Mouse (Mus musculus) ES-Bruce4 (cell line): ENCODE results near the gene Mpv17. TPM values are rescaled to one million over a fixed set of nuclear protein-coding genes. Genes with fewer than 3 reads are reported as not detected.

Experiments
- H3K27ac ChIP-seq: 2 replicates; pipeline ENCODE4 v1.5.1; 2012; ENCODE audit warnings: low read length, inconsistent platforms; ENCODE audit not compliant: insufficient read depth
- H3K27me3 ChIP-seq: 2 replicates; pipeline ENCODE4 v1.6.1; 2012; ENCODE audit warnings: mild to moderate bottlenecking, low read length, inconsistent platforms; ENCODE audit not compliant: control insufficient read depth, poor library complexity, insufficient read depth, severe bottlenecking
- H3K36me3 ChIP-seq: 2 replicates; pipeline ENCODE4 v1.6.1; 2012; ENCODE audit warnings: inconsistent platforms, mild to moderate bottlenecking, low read length, moderate library complexity; ENCODE audit not compliant: control insufficient read depth, poor library complexity, insufficient read depth, severe bottlenecking
- H3K4me1 ChIP-seq: one replicate; pipeline ENCODE4 v1.8.1; 2011; ENCODE audit warnings: low read length; ENCODE audit not compliant: control insufficient read depth, insufficient read depth
- H3K4me3 ChIP-seq: 2 replicates; pipeline ENCODE4 v1.5.1; 2011; ENCODE audit warnings: low read depth, mild to moderate bottlenecking, low read length
- H3K9ac ChIP-seq: 2 replicates; pipeline ENCODE4 v1.6.1; 2012; ENCODE audit warnings: low read depth, mild to moderate bottlenecking, inconsistent platforms; ENCODE audit not compliant: poor library complexity, severe bottlenecking
- H3K9me3 ChIP-seq: replicated peaks from 2 replicates; pipeline ENCODE4 v1.6.1; 2012; ENCODE audit warnings: mild to moderate bottlenecking, low read length, inconsistent platforms; ENCODE audit not compliant: control insufficient read depth, poor library complexity, insufficient read depth, severe bottlenecking
- CTCF ChIP-seq: IDR thresholded peaks from one replicate; pipeline ENCODE4 v1.8.1; 2011; ENCODE audit warnings: low read depth, low read length
- EP300 ChIP-seq: IDR thresholded peaks from 2 replicates; pipeline ENCODE4 v1.6.1; 2011; ENCODE audit warnings: low read depth, low read length; ENCODE audit not compliant: insufficient read depth
- POLR2A ChIP-seq: IDR thresholded peaks from one replicate; pipeline ENCODE4 v1.8.1; 2011; ENCODE audit warnings: low read length; ENCODE audit not compliant: insufficient read depth
- polyA plus RNA-seq: library from polyadenylated mRNA; stranded (reverse); fragments of >200 nt; gene quantifications from 2 replicates; pipeline ENCODE4 v1.2.4, GENCODE M21; 2011; ENCODE audit warnings: low read depth; ENCODE audit not compliant: missing spikeins, insufficient read depth, insufficient read length

Mpv17 gene
- polyA plus RNA-seq, 1 experiment: 58.1 TPM

- H3K4me1 ChIP-seq: no peaks in the 10 kb centered on the region
- H3K27ac ChIP-seq: no peak overlapping the region
- peaks cover 4% of the 10 kb centered on the region; the same call in 1 of the 2 replicates for H3K36me3 ChIP-seq
- H3K9me3 ChIP-seq: no peaks in the 10 kb centered on the region
- H3K4me3 ChIP-seq: no peak overlapping the region
- H3K9ac ChIP-seq: no peak overlapping the region
- no peak for TF ChIP-seq EP300
- no peak for TF ChIP-seq CTCF
- TF ChIP-seq POLR2A: no peak
- no peaks in the 10 kb centered on the region for H3K27me3 ChIP-seq
These were observed 34.3 kb upstream of the Mpv17 start for GRCm38 (mm10) chr5:31188223-31188840.

GRCm38 (mm10) chr5:31183678-31184077 lies 29.6 kb upstream of the Mpv17 start:
- H3K4me1 ChIP-seq: no peaks in the 10 kb centered on the region
- H3K27ac ChIP-seq: no peak overlapping the region
- TF ChIP-seq EP300 (no peak), POLR2A (no peak), CTCF (no peak)
- no peaks in the 10 kb centered on the region for H3K9me3 ChIP-seq
- H3K4me3 ChIP-seq: no peak overlapping the region
- no peaks in the 10 kb centered on the region for H3K27me3 ChIP-seq
- no peak overlapping the region for H3K9ac ChIP-seq
- H3K36me3 ChIP-seq: peaks cover 4% of the 10 kb centered on the region; the same call in 1 of the 2 replicates

GRCm38 (mm10) chr5:31181183-31181770 lies 27.2 kb upstream of the Mpv17 start:
- Histone ChIP-seq H3K27me3 (no peaks in the 10 kb centered on the region), H3K4me1 (no peaks in the 10 kb centered on the region), H3K9me3 (no peaks in the 10 kb centered on the region), H3K27ac (no peak overlapping the region), H3K9ac (peak overlapping the region; percentile 18; the same call in 1 of the 2 replicates), H3K4me3 (no peak overlapping the region), H3K36me3 (no peaks in the 10 kb centered on the region)
- no peak for TF ChIP-seq POLR2A
- no peak for TF ChIP-seq EP300
- TF ChIP-seq CTCF: no peak

- H3K4me1 ChIP-seq: no peaks in the 10 kb centered on the region
These were observed 25.9 kb upstream of the Mpv17 start, which contains the start of the genes Gm29609 and Gtf3c2 for GRCm38 (mm10) chr5:31179766-31180630. Gene Gm29609, minus strand, starts transcription at chr5:31179911. Gene Gtf3c2, minus strand, starts transcription at chr5:31180144.

GRCm38 (mm10) chr5:31179301-31179765 lies 25.3 kb upstream of the Mpv17 start:
- peak overlapping the region; percentile 98 for H3K4me3 ChIP-seq
- H3K27me3 ChIP-seq: no peaks in the 10 kb centered on the region
- peak overlapping the region; percentile 83 for H3K27ac ChIP-seq
- H3K9me3 ChIP-seq: no peaks in the 10 kb centered on the region
- no peak for TF ChIP-seq CTCF
- TF ChIP-seq EP300: no peak
- no peak for TF ChIP-seq POLR2A
- no peaks in the 10 kb centered on the region for H3K4me1 ChIP-seq
- H3K36me3 ChIP-seq: peaks cover 3% of the 10 kb centered on the region
- H3K9ac ChIP-seq: peak overlapping the region; percentile 79

More at GRCm38 (mm10) chr5:31179766-31180630, 25.9 kb upstream of the Mpv17 start, which contains the start of the genes Gm29609 and Gtf3c2:
- H3K27me3 ChIP-seq: no peaks in the 10 kb centered on the region
- no peaks in the 10 kb centered on the region for H3K36me3 ChIP-seq
- TF ChIP-seq CTCF: no peak
- TF ChIP-seq POLR2A: peak; percentile 86
- peak within 1 kb of the TSS; percentile 83 for H3K27ac ChIP-seq
- peak within 1 kb of the TSS; percentile 79 for H3K9ac ChIP-seq
- no peaks in the 10 kb centered on the region for H3K9me3 ChIP-seq
- peak within 1 kb of the TSS; percentile 98 for H3K4me3 ChIP-seq
